Mouse (Mus musculus): Measurements from ENCODE around the gene Wipf1.

DNA sequence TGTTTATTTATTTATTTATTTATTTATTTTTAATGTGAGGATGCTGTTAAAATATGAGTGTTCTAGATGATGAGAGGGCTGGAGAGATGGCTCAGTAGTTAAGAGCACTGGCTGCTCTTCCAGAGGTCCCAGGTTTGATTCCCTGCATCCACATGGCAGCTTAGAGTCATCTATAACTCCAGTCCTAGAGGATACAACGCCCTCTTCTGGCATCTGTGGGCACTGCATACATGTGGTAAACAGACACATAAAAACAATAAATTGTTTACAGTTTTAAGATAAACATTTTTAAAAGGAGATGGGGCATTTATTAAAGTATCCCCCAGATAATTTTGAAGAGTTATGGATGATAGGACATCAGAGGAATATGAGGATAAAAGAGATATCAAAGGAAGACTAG lies 10.2 kb upstream of the Wipf1 start:
- TF ChIP-seq CTCF (IDR thresholded peaks at IDR 0.05; ENCODE audit: low read depth, low read length): peak; percentile 48; the same call in 1 of the 2 replicates
- TF ChIP-seq POLR2A (IDR thresholded peaks at IDR 0.05; ENCODE audit: borderline replicate concordance, low read depth, low read length): no peak
